Mouse (Mus musculus): ENCODE data around the gene Gldn.
A peak's percentile ranks its signal among the peaks of the same experiment; 100 is the strongest.

The Gldn gene

DNA sequence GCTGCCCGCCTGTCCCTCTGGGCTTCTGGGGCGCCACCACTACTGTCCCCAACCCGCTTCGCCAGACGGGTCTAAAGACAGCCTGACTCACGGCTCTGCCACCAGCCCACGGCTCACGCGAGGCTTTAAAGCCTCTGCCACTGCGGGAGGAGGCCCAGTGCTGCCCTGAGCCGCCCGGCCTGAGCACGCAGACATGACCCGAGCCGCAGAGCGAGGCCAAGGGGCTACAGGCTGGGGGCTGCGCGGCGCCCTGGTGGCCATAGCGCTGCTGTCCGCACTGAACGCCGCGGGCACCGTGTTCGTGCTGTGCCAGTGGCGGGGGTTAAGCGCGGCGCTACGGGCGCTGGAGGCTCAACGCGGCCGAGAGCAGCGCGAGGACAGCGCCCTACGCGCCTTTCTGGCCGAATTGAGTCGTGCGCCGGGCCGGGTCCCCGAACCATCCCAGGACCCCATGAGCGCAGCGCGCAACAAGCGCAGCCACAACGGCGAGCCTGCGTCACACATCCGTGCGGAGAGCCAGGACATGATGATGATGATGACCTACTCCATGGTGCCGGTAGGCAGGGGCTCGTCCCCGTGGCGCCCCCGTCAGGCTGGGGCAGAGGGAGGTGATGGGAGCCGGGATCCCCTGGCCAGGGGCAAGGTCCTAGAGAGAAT lies at the start of gene Gldn:
Gldn (plus strand) TSS at position 156 of the 657 bp plus-strand sequence.
- DNase-seq (ENCODE audit: low spot score in 2 of 2) = peak in 1 of 2 experiments; percentile 9

GRCm38 (mm10) chr9:54244869-54245665 lies 41.2 kb upstream of the Gldn start:
- DNase-seq (ENCODE audit: low spot score in 2 of 2) = no peak

- no peak for DNase-seq (ENCODE audit: low spot score in 2 of 2)
Observed at GRCm38 (mm10) chr9:54264754-54265153, 21.5 kb upstream of the Gldn start.

- no peak for DNase-seq (ENCODE audit: low spot score in 2 of 2)
Observed at GRCm38 (mm10) chr9:54268010-54268409, 18.3 kb upstream of the Gldn start, which contains the start of gene Cyp19a1. Cyp19a1 (minus strand) TSS chr9:54268110.

DNA sequence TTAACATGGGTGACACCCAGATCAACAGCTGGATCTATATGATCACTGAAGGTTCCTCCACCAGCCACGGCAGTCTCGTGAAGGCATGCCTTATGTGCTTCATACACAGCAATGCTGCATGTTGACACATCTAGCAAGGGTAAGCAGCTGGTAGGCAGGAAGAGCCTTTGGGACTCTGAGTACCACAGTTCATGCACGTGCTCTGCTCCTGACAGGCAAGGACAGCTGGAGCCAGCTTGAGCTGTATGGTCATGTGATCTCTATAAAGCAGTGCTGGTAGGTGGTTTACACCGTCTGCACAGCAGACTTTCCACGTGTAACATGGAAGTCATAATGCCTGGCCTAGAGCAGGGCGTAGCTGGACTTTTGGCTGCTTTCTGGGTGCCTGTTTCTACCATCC lies 16.3 kb upstream of the Gldn start:
- DNase-seq (ENCODE audit: low spot score in 2 of 2) = no peak

GRCm38 (mm10) chr9:54270889-54271288 lies 15.4 kb upstream of the Gldn start:
- no peak for DNase-seq (ENCODE audit: low spot score in 2 of 2)

- DNase-seq (ENCODE audit: low spot score in 2 of 2) = no peak
Observed at GRCm38 (mm10) chr9:54275283-54275682, 11.0 kb upstream of the Gldn start.

- no peak for DNase-seq (ENCODE audit: low spot score in 2 of 2)
Observed at GRCm38 (mm10) chr9:54279046-54279589, 7.2 kb upstream of the Gldn start.

DNA sequence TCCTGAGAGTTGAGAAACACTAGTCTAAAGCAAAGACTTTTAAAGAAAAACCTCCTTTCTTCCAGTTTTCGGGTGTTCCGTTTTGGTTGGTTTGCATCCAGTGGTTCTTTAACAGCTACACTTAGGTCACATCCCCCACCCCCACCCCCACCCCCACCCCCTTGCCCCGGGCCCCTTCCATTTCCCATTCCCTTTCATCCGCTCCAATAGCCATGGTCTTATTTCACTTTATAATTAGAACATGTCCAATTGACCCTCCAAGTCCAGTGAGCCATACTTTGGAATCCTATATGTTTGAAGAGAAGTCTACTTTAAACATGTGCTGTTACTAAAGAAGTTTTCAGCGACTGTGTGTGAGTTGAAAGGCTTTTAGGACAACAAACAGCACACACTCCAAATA lies 1.5 kb downstream of the Gldn start:
- DNase-seq (ENCODE audit: low spot score in 2 of 2) = no peak

- no peak for DNase-seq (ENCODE audit: low spot score in 2 of 2)
Observed at GRCm38 (mm10) chr9:54299389-54299788, 13.1 kb downstream of the Gldn start.

DNA sequence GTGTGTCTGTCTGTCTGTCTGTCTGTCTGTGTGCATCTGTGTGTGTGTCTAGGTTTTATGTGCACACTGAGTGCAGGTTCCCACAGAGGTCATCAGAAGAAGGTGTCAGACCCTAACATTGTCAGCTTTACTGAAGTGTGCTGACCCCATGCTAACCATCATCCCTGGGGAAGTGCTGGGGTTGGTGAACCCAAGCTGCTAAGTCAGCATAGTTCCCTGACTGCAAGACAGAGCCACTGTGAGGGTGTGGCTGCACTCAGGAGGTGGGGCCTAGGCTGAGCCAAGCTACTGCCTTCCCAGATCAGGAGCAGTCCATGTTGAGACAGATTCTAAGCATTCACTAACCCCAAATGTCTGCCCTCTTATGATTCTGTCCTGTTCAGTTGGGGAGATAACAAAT lies 13.5 kb downstream of the Gldn start:
- no peak for DNase-seq (ENCODE audit: low spot score in 2 of 2)

GRCm38 (mm10) chr9:54301255-54301654 lies 15.0 kb downstream of the Gldn start:
- no peak for DNase-seq (ENCODE audit: low spot score in 2 of 2)

DNA sequence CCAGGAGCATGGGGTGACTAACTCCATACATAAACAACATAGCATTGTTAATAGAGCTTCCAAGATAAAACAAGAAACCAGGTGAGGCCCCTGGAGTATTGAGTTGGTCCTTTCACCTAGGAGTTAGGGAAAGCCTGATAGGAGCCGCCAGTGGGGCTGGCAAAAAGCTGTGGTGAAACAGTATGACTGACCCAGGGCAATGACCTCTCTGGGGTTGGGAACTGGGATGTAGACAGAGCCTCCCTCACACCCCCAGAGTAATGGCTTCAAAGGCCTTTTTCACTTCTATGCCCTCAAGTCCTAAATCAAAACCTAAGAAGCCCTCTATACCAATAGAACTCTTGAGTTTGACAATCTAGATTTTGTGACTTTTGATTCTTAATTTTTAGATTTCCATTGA lies 21.9 kb downstream of the Gldn start:
- no peak for DNase-seq (ENCODE audit: low spot score in 2 of 2)

- DNase-seq (ENCODE audit: low spot score in 2 of 2) = no peak
Observed at GRCm38 (mm10) chr9:54308751-54309358, 22.6 kb downstream of the Gldn start.

GRCm38 (mm10) chr9:54316363-54316762 lies 30.1 kb downstream of the Gldn start:
- DNase-seq (ENCODE audit: low spot score in 2 of 2) = no peak

DNA sequence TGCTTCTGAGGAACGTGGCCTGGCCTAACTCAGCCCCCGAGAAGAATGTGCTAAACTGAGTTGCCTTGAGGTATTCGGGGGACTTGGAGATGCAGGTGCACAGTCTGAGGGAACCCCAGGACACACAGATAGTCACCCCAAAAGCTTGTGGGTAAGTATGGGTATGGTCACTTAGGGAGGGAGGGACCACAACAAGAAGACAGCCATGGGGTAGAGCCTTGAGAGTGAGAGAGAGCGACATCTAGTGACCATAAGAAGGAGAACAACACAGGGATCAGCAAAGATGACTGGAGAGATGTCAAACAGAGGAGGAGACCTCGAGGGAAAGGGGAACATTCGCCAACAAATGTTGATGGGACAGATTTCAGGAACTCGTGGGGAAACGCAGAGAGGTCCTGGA lies 37.2 kb downstream of the Gldn start:
- no peak for DNase-seq (ENCODE audit: low spot score in 2 of 2)

DNA sequence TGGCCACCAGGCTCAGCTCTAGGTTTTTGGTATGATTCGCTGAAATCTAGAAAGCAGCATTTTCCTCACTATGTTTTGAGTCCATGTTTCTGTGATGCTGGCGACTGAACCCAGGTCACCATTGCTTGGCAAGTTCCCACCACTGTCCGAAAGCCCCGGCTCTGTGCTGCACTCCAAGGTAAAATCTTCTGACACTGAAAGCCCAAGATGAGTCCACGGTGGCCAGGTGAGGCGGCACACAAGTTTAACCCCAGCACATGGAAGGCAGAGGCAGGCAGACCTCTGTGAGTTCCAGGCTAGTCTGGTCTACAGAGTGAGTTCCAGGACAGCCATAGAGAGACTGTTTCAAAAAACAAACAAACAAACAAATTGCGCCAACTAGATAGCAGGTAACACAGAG lies 42.9 kb downstream of the Gldn start:
- no peak for DNase-seq (ENCODE audit: low spot score in 2 of 2)

- DNase-seq (ENCODE audit: low spot score in 2 of 2) = no peak
Observed at GRCm38 (mm10) chr9:54335582-54335981, 49.3 kb downstream of the Gldn start.

GRCm38 (mm10) chr9:54336532-54337144 lies 50.4 kb downstream of the Gldn start:
- DNase-seq (ENCODE audit: low spot score in 2 of 2) = peak; percentile 21 to 57

DNA sequence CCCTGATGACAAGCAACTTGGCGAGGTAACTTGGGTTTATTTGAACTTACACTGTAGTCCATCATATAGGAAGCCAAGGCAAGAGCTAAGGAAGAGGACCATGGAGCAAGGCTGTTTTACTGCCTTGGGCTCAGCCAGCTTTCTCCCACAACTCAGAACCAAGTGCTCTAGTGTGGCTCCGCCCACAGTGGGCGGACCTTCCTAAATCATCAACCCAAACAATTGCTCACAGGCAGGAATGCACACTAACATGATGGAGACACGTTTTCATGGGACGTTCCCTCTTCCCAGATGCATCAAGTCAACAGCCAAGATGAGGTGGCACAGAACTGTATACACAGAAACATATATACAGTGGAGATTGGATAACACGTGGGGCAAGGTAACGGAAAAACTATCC lies 55.7 kb downstream of the Gldn start:
- no peak for DNase-seq (ENCODE audit: low spot score in 2 of 2)

- no peak for DNase-seq (ENCODE audit: low spot score in 2 of 2)
Observed at GRCm38 (mm10) chr9:54356756-54357155, 70.5 kb downstream of the Gldn start.

All from frontal cortex, postnatal 10 days (tissue).